Mouse (Mus musculus): ENCODE data around the gene Olfml1. TPM values are rescaled to one million over a fixed set of nuclear protein-coding genes. Genes with fewer than 3 reads are reported as not detected.

Gene Olfml1
- polyA plus RNA-seq, 1 experiment from 2014 or later, result 0.28 TPM

DNA sequence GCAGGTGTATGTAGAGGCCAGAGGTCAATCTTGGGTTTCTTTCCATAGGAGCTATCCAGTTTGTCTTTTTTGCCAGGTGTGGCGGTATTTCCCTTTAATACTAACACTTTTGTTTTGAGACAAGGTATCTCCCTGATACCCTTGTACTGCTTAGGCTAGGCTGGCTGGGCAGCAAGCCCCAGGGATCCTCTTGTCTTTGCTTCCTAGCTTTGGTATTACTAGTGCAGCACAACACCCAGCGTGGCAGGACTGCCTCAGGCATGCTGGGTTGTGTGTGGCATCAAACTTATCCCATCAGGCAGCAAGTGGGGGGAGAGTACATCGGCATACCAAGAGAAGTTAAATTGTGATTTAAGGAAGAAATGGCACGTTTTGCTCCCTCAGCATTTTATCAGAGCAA lies 35.3 kb downstream of the Olfml1 start:
- Histone ChIP-seq H3K9me3 (ENCODE audit: control insufficient read depth, low read length) (no peaks in the 10 kb centered on the region), H3K4me3 (ENCODE audit: low read depth, low read length) (no peak overlapping the region), H3K36me3 (ENCODE audit: control insufficient read depth, insufficient read depth, low read length) (no peaks in the 10 kb centered on the region), H3K27me3 (ENCODE audit: control insufficient read depth, insufficient read depth, low read length) (no peaks in the 10 kb centered on the region), H3K4me2 (ENCODE audit: low read depth, low read length) (no peak overlapping the region), H3K4me1 (ENCODE audit: control insufficient read depth, insufficient read depth, low read length) (no peaks in the 10 kb centered on the region), H3K27ac (ENCODE audit: low read depth, low read length) (no peak overlapping the region), H3K9ac (replicated peaks; ENCODE audit: low read depth, low read length) (no peak overlapping the region)
- ATAC-seq (ENCODE audit: low read depth), result no peak
- 90% methylated on average over 4 of the region's 4 CpGs for WGBS

DNA sequence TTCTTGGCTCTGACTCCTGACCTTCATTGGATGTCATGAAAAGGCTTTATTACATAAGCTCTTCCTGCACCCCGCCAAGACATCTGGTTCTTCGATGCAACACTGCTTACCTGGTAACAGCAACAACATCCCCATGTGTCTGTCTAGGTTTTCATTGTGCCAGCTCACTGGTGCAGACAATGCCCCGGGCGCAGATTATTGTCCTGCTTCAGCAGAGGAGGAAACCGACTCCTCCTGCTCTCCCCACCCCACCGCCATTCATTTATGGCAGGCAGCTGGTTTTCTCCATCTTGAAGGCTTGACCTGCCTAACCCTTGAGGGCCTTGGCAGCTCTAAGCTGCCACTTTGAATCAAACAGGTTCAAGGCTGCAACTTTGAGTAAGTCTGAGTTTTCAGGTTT lies 35.7 kb downstream of the Olfml1 start:
- Histone ChIP-seq H3K4me2 (ENCODE audit: low read depth, low read length) (no peak overlapping the region), H3K27me3 (ENCODE audit: control insufficient read depth, insufficient read depth, low read length) (no peaks in the 10 kb centered on the region), H3K4me3 (ENCODE audit: low read depth, low read length) (no peak overlapping the region), H3K4me1 (ENCODE audit: control insufficient read depth, insufficient read depth, low read length) (no peaks in the 10 kb centered on the region), H3K27ac (ENCODE audit: low read depth, low read length) (no peak overlapping the region), H3K9me3 (ENCODE audit: control insufficient read depth, low read length) (no peaks in the 10 kb centered on the region), H3K36me3 (ENCODE audit: control insufficient read depth, insufficient read depth, low read length) (no peaks in the 10 kb centered on the region), H3K9ac (replicated peaks; ENCODE audit: low read depth, low read length) (no peak overlapping the region)
- WGBS, result 63% methylated on average over 6 of the region's 6 CpGs
- no peak for ATAC-seq (ENCODE audit: low read depth)

DNA sequence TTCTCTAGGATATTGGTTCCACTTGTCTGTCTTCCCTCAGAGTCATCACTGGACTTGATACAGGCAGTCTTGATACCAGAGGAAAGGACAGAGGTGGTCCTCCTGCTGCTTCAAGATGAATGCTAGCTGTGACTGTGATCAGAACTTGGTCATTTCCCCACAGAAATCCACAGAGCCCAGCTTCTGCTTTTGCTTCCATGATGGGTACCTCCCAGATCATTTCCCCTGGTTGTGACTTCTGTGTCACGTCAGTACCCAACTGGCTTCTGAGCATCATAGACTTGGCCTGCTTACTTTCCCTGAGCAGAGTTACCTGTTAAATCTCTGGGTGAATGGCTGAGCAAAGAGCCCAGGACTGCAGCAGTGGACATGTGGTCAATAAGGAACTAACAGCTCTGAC lies 40.5 kb downstream of the Olfml1 start:
- Histone ChIP-seq H3K27me3 (ENCODE audit: control insufficient read depth, insufficient read depth, low read length) (no peaks in the 10 kb centered on the region), H3K4me2 (ENCODE audit: low read depth, low read length) (no peak overlapping the region), H3K4me1 (ENCODE audit: control insufficient read depth, insufficient read depth, low read length) (no peaks in the 10 kb centered on the region), H3K9me3 (ENCODE audit: control insufficient read depth, low read length) (no peaks in the 10 kb centered on the region), H3K4me3 (ENCODE audit: low read depth, low read length) (no peak overlapping the region), H3K27ac (ENCODE audit: low read depth, low read length) (no peak overlapping the region), H3K36me3 (ENCODE audit: control insufficient read depth, insufficient read depth, low read length) (no peaks in the 10 kb centered on the region), H3K9ac (replicated peaks; ENCODE audit: low read depth, low read length) (no peak overlapping the region)
- ATAC-seq (ENCODE audit: low read depth), result no peak
- WGBS, result 93% methylated on average over 1 of the region's 1 CpGs

DNA sequence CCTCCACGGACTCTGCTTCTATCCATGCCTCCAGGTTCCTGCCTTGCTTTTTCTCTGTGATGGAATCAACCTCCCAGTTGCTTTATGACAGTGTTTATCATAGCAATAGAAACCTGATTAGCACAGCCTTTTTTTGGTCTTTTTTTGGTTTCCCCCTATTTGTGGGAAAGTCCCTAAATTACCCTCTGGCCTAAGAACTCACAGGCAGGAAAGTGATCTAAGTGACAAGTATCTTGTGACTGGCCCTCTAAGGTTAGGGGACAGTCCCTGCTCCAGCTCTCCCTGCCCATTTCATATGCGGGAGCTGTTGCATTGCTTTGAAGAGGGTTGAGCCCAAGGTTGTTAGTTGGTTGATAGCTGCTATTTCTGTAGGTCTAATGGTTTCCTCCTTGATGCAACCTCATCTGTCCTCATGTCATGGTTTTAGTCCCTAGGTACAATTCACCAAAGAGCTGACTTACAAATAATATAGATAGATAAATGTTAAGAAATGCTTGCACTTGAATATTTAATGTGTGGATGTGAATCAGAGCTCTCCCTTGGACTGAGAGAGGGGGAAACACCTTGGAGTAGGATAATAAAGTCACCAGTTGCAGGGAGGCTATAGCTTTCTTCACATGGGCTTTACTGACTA lies 42.5 kb downstream of the Olfml1 start:
- WGBS, result 85% methylated on average over 2 of the region's 2 CpGs
- no peak for ATAC-seq (ENCODE audit: low read depth)

DNA sequence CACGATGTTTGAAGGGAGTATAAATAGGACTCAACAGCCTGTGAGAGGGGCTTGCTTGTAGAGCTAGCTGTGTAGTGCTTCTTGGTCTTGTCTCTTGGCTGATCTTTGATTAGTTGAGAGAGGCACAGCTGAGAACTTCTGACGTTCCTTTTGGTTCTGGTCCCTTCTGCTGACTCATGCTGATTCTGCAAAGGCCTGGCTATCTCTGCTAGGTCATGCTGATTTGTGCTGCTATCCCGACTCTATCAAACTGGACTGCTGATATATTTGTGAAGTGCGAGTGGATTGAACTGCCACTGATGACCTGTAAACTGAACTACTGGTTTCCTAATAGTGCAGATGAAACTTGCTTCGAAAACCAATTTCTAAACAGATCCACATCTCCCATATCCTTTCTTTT lies 43.6 kb downstream of the Olfml1 start:
- Histone ChIP-seq H3K9me3 (ENCODE audit: control insufficient read depth, low read length) (no peaks in the 10 kb centered on the region), H3K27ac (ENCODE audit: low read depth, low read length) (no peak overlapping the region), H3K4me2 (ENCODE audit: low read depth, low read length) (no peak overlapping the region), H3K27me3 (ENCODE audit: control insufficient read depth, insufficient read depth, low read length) (no peaks in the 10 kb centered on the region), H3K36me3 (ENCODE audit: control insufficient read depth, insufficient read depth, low read length) (no peaks in the 10 kb centered on the region), H3K4me1 (ENCODE audit: control insufficient read depth, insufficient read depth, low read length) (no peaks in the 10 kb centered on the region), H3K4me3 (ENCODE audit: low read depth, low read length) (no peak overlapping the region), H3K9ac (replicated peaks; ENCODE audit: low read depth, low read length) (no peak overlapping the region)
- ATAC-seq (ENCODE audit: low read depth), result no peak
- WGBS, result 89% methylated on average over 5 of the region's 5 CpGs

More for the DNA sequence above, 42.5 kb downstream of the Olfml1 start:
- Histone ChIP-seq H3K27ac (ENCODE audit: low read depth, low read length) (no peak overlapping the region), H3K9ac (replicated peaks; ENCODE audit: low read depth, low read length) (no peak overlapping the region), H3K9me3 (ENCODE audit: control insufficient read depth, low read length) (no peaks in the 10 kb centered on the region), H3K4me1 (ENCODE audit: control insufficient read depth, insufficient read depth, low read length) (no peaks in the 10 kb centered on the region), H3K4me2 (ENCODE audit: low read depth, low read length) (no peak overlapping the region), H3K36me3 (ENCODE audit: control insufficient read depth, insufficient read depth, low read length) (no peaks in the 10 kb centered on the region), H3K27me3 (ENCODE audit: control insufficient read depth, insufficient read depth, low read length) (no peaks in the 10 kb centered on the region), H3K4me3 (ENCODE audit: low read depth, low read length) (no peak overlapping the region)

DNA sequence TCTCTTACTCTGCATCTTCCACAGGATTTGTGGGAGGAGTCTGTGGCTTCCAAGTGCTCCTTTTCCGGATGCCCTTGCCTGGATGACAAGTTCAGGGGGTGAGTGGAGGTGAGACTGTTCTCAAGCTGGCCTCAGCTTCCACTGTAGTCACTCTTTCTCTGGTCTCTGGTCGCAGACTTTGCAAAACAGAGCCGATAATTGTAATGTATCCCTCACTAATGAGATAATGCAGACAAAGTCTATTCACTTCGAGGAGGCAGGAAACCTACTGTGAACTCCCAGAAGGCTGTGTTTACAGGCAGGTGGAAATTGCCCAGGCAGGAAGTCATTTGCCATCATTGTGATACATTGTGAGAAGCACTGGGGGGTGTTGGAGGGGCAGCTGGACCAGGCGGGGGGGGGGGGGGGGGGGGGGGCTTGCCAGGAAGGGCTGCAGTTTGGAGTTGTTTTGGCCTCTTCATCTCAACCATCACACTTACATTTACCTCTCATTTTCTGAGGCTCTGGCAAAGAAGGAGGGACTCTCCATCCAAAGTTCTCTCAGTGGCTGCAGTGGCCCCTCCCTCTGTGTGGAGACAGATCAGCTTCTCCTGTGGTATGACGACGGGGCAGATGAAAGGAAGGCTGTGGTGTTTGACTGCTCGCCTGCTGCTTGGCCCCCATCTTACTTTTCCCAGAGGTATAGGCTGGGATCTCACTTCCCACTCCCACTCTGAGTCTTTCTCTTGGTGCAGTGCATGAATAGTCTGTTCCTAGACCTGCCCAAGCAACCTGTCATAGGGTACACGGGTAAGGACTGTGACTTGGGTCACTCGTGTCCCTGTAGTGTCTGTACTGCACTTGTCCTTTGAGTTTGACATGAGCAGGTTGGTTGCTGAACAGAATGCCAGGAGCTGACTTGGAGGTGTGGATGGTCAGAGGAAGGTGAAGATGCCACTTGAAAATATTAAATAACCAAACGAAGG lies 51.1 kb downstream of the Olfml1 start:
- H3K36me3 ChIP-seq (ENCODE audit: control insufficient read depth, insufficient read depth, low read length), result no peaks in the 10 kb centered on the region
- no peaks in the 10 kb centered on the region for H3K4me1 ChIP-seq (ENCODE audit: control insufficient read depth, insufficient read depth, low read length)
- no peak overlapping the region for H3K4me3 ChIP-seq (ENCODE audit: low read depth, low read length)
- 34% methylated on average over 10 of the region's 11 CpGs for WGBS
- no peak overlapping the region for H3K27ac ChIP-seq (ENCODE audit: low read depth, low read length)
- ATAC-seq (ENCODE audit: low read depth), result no peak; the same call in 1 of the 2 replicates
- no peaks in the 10 kb centered on the region for H3K27me3 ChIP-seq (ENCODE audit: control insufficient read depth, insufficient read depth, low read length)
- H3K4me2 ChIP-seq (ENCODE audit: low read depth, low read length), result no peak overlapping the region
- no peaks in the 10 kb centered on the region for H3K9me3 ChIP-seq (ENCODE audit: control insufficient read depth, low read length)
- no peak overlapping the region for H3K9ac ChIP-seq (replicated peaks; ENCODE audit: low read depth, low read length)

DNA sequence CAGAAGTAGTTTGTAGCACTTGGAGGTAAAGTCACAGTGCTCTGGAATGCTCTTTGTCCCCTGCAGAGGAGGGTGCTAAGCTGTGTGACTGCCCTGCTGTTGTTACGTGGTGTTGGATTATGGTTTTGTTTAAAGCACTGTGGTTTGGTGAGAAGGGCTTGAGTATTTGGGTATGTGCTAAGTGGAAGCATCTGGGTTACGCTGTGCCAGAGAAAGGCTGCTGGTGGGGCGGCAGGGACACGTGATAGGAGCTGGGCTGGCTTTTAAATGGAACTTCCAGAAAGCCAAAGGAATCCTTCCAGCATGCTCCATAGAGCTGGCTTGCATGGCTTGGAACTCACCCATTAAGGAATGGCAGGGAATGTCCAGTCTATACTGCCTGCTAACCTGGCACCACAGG lies 52.0 kb downstream of the Olfml1 start:
- no peaks in the 10 kb centered on the region for H3K9me3 ChIP-seq (ENCODE audit: control insufficient read depth, low read length)
- no peaks in the 10 kb centered on the region for H3K36me3 ChIP-seq (ENCODE audit: control insufficient read depth, insufficient read depth, low read length)
- no peak overlapping the region for H3K4me3 ChIP-seq (ENCODE audit: low read depth, low read length)
- H3K27ac ChIP-seq (ENCODE audit: low read depth, low read length), result no peak overlapping the region
- no peaks in the 10 kb centered on the region for H3K4me1 ChIP-seq (ENCODE audit: control insufficient read depth, insufficient read depth, low read length)
- no peak for ATAC-seq (ENCODE audit: low read depth)
- H3K27me3 ChIP-seq (ENCODE audit: control insufficient read depth, insufficient read depth, low read length), result no peaks in the 10 kb centered on the region
- WGBS, result 72% methylated on average over 4 of the region's 4 CpGs
- no peak overlapping the region for H3K4me2 ChIP-seq (ENCODE audit: low read depth, low read length)
- H3K9ac ChIP-seq (replicated peaks; ENCODE audit: low read depth, low read length), result no peak overlapping the region

DNA sequence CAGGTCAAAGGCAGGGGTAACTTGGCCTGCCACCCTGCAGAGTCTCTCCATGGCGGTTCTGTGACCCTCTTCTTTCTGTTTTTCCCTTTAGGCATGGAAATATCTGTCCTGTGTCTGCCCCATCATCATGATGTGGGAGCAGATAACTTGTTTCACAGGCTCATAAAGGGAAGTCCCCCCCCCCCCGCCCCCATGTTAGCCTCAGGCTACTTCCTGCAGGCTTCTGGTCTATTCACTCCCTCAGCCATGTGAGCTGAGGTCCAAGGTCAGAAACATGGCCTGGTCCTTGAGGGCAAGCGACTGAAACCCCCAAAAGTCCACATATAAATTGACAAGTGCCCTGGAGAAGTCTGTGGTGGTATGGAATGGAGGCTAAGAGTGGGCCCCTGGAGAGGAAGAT lies 52.9 kb downstream of the Olfml1 start:
- Histone ChIP-seq H3K36me3 (ENCODE audit: control insufficient read depth, insufficient read depth, low read length) (no peaks in the 10 kb centered on the region), H3K27ac (ENCODE audit: low read depth, low read length) (no peak overlapping the region), H3K9me3 (ENCODE audit: control insufficient read depth, low read length) (no peaks in the 10 kb centered on the region), H3K4me2 (ENCODE audit: low read depth, low read length) (no peak overlapping the region), H3K9ac (replicated peaks; ENCODE audit: low read depth, low read length) (no peak overlapping the region), H3K27me3 (ENCODE audit: control insufficient read depth, insufficient read depth, low read length) (no peaks in the 10 kb centered on the region), H3K4me1 (ENCODE audit: control insufficient read depth, insufficient read depth, low read length) (no peaks in the 10 kb centered on the region), H3K4me3 (ENCODE audit: low read depth, low read length) (no peak overlapping the region)
- ATAC-seq (ENCODE audit: low read depth), result no peak
- 72% methylated on average over 3 of the region's 3 CpGs for WGBS

DNA sequence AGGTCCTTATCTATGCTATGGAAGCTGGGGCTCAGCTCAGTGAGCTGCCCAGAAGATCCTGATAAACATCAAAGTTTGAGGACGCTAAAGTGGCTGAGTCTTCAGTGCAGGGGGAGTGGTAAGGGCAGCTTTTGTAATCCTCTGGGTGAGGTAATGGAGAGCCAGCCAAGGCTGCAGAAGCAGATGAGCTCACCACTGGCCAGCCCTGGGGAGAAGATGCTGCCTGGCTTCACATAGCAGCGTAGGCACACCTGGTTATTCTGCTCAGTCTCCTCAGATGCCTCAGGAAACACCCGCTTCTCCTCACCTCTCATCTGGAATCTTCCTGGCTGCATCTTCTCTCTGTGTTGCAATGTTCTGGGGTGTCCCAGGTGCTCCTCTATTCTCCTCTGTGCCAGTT lies 57.2 kb downstream of the Olfml1 start:
- Histone ChIP-seq H3K27ac (ENCODE audit: low read depth, low read length) (no peak overlapping the region), H3K9ac (replicated peaks; ENCODE audit: low read depth, low read length) (no peak overlapping the region), H3K4me3 (ENCODE audit: low read depth, low read length) (no peak overlapping the region), H3K36me3 (ENCODE audit: control insufficient read depth, insufficient read depth, low read length) (no peaks in the 10 kb centered on the region), H3K9me3 (ENCODE audit: control insufficient read depth, low read length) (no peaks in the 10 kb centered on the region), H3K4me2 (ENCODE audit: low read depth, low read length) (no peak overlapping the region), H3K4me1 (ENCODE audit: control insufficient read depth, insufficient read depth, low read length) (no peaks in the 10 kb centered on the region), H3K27me3 (ENCODE audit: control insufficient read depth, insufficient read depth, low read length) (no peaks in the 10 kb centered on the region)
- 69% methylated on average over 3 of the region's 3 CpGs for WGBS
- ATAC-seq (ENCODE audit: low read depth), result no peak
